Mouse (Mus musculus) T-helper 2 cell (primary cell): Measurements from ENCODE around the gene Pip4k2c.
"Not testable (repeated sequence)": the region's sequence is repeated elsewhere in the genome, so short reads cannot be mapped to it uniquely, and the experiment has no call there.

Experiments
- in situ Hi-C: fragments of 300-600 bp; cut with MboI, MseI; formaldehyde crosslinking; loops from one replicate; pipeline ENCODE4 v1.15.1; 2025; ENCODE audit warnings: high pct_unique_total_duplicates

Gene Pip4k2c

GRCm38 (mm10) chr10:127209928-127210570, 1.3 kb downstream of the Pip4k2c start:
- in situ Hi-C loops, result no loop called here

GRCm38 (mm10) chr10:127208921-127209320, 2.5 kb downstream of the Pip4k2c start:
- in situ Hi-C loops, result no loop called here

- in situ Hi-C loops, result no loop called here
Measured at GRCm38 (mm10) chr10:127205373-127205772, 6.0 kb downstream of the Pip4k2c start.

DNA sequence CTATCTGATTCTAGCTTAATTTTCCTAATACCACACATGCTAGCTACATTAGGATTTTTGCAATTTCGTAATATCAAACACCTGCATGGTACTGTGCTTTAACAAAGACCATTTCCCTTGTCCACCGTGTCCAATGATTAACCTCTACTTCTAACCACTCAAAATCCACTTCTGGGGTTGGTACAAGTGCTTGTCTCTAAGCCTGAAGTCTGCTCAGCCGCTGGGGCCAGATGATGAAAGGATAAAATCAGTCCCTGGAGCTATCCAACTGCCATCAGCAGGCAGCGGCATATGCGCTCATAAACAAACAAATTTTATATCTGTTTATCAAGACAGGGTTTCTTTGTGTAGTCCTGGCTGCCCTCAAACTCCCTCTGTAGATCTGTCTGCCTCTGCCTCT, 6.8 kb downstream of the Pip4k2c start:
- in situ Hi-C loops, result no loop called here

DNA sequence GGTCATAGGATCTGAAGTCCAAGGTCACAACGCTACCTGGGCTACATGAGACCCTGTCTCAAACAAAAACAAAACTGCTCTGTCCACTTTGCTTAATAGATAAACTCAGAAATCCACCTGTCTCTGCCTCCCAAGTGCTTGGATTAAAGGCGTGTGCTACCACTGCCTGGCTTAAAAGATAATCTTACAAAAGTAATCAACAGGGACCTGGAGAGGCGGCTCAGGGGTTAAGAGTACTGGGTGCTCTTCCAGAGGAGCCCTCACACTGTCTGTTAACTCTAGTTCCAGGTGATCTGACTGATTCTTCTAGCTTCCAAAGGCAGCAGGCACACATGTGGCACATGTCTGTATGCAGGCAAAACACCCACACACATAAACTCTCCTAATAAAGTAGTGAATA, 8.3 kb downstream of the Pip4k2c start:
- in situ Hi-C loops, result no loop called here

GRCm38 (mm10) chr10:127200279-127200678, 11.1 kb downstream of the Pip4k2c start:
- in situ Hi-C loops, result no loop called here

DNA sequence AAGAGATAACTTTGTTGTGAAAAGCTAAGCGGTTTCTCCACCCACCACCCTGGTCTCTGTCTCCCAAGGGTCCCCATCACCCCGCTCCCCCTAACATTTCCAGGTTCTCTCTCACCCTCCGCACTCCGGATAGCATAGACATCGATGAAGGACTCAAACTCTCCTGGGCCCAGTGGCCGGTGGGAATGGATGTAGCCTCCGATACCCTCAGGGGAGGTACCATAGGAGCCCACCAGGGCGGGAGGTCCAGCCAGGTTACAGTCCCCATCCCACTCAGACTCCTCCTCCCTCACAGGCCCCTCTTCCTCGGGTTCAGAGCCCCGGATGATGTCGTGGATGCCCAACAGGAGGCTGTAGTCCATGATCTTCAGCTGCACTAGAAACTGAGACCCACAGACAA, 11.9 kb downstream of the Pip4k2c start:
- in situ Hi-C loops, result no loop called here

GRCm38 (mm10) chr10:127199068-127199467, 12.3 kb downstream of the Pip4k2c start:
- in situ Hi-C loops, result no loop called here

- in situ Hi-C loops, result no loop called here
Measured at GRCm38 (mm10) chr10:127198492-127198891, 12.9 kb downstream of the Pip4k2c start.

- in situ Hi-C loops, result no loop called here
Measured at GRCm38 (mm10) chr10:127197505-127198110, 13.8 kb downstream of the Pip4k2c start.

GRCm38 (mm10) chr10:127197104-127197503, 14.3 kb downstream of the Pip4k2c start:
- in situ Hi-C loops, result no loop called here

- in situ Hi-C loops, result no loop called here
Measured at GRCm38 (mm10) chr10:127196392-127196791, 15.0 kb downstream of the Pip4k2c start.

DNA sequence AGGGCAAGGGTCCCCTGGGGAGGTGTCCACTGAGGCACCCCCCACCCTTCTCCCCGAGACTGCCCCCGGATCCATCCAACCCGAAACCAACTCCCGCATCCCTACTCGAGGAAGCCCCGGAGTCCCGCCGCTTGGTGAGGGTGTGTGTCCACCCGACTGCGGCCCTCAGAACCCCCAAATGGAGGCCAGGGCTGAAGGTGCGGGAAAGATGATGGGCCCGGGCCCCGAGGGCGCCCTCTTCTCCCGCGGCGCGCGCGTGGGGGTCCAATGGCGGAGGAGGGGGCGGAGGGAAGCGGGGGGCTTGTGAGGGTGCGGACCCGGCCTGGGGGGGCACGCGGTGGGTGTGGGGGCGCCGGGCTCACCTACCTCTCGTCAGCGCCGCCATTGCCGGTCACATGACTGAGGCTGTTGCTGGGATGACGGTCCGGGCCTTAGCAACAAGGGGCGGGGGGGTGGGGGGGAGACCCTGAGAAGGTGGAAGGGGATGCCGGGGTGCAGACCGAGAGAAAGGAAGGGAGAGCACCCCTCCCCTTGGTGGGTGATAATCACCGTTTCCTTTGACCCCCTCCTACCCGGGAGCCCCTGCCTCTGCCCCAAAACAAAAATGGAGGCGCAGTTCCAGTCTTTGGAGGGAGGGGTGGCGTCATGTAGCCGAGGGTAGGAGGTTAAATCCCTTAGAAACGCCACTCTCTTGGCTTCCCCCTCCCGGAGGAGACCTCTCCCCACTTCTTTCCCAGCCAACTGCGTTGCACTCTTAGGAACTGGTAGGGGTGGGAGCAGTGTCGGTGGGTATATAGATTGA, 15.9 kb downstream of the Pip4k2c start, which contains the start of gene Dtx3:
TSS of gene Dtx3 (minus strand) at position 401 of the 802 bp plus-strand sequence.
- in situ Hi-C loops, result no loop called here

DNA sequence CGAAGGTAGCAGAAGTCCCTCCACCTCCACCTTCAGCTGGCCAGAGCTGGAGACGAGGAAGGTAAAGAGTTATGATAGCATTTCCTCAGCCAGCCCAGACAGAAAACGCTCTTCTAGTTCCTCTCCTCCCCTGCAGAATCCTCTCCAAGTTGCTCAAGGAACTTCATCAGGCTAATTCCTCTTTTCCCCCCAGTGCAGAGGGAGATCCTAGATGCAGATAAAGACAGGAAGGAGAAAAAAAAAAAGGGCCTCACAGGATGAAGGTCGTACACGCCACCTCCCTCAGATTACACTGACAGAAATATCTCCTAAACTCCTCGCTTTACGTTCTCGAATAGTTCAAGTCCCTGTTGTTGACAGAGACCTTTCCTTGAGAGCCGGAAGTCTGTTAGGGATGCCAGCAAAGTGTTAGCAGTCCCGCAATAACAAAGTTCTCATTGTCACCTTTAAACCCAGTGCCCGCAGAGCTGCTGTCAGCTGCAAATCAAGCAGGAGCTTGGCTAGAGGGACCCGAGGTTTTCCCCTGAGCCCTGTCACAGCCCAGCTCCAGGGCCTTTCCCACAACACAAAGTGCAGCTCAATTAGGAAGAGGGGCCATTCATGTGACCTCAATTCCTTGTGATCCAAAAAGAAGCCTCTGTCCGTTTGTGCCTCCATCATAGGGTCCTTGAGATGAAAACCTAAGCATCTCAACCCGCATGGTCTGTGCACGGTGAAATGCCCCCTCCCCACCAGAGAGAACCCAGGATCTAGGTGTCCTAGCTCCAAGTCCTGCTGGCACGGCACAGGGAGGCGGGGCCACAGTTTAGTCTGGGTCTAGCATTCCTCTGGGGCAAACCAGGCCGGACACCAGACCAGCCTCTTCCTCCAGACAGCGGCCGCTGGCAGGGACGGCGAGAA, 16.7 kb downstream of the Pip4k2c start:
- in situ Hi-C loops, result no loop called here

- in situ Hi-C loops, result no loop called here
Measured at GRCm38 (mm10) chr10:127193011-127193410, 18.4 kb downstream of the Pip4k2c start.

GRCm38 (mm10) chr10:127192057-127192328, 19.4 kb downstream of the Pip4k2c start:
- in situ Hi-C loops, result not testable (repeated sequence)

DNA sequence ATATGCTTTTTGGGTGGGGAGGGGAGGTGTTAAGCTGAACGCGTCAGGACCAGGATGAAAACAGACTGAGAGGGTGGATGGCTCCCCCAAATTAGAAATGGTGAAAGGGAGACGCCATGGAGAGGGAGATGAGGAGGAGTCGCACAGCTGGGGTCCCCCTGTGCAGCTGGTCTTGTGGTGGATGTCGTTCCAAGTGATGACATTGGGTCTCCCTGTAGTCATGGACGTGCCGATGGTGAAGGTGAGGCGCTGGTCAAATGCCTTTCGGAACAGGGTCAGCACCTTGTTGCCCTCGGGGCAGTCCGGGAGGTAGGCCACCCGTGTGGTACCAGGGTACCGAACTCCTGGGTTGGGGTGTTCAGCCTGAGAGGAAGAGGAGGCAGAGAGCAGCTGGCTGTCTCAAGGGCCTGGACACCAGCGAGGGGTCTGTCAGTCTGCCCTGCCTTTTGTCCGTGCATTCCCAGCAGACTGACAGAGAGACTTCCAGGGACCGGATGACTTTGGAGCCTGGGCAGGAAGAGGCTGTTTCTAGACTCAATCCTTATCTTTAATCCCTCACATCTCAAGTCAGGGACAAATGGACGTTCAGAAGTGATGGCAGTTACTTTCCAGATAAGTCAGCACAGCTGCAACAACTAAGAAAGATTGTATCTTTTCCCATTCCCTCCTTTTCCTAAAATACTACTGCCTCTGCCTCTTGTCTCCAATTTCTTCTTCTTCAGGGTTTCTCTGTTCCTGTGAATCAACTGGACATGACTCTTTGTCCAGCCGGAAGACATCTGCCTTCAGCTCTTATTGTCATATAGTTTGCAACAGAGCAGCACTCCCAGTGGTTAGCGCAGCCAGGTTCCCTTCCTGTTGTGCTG, 20.0 kb downstream of the Pip4k2c start:
- in situ Hi-C loops, result no loop called here

DNA sequence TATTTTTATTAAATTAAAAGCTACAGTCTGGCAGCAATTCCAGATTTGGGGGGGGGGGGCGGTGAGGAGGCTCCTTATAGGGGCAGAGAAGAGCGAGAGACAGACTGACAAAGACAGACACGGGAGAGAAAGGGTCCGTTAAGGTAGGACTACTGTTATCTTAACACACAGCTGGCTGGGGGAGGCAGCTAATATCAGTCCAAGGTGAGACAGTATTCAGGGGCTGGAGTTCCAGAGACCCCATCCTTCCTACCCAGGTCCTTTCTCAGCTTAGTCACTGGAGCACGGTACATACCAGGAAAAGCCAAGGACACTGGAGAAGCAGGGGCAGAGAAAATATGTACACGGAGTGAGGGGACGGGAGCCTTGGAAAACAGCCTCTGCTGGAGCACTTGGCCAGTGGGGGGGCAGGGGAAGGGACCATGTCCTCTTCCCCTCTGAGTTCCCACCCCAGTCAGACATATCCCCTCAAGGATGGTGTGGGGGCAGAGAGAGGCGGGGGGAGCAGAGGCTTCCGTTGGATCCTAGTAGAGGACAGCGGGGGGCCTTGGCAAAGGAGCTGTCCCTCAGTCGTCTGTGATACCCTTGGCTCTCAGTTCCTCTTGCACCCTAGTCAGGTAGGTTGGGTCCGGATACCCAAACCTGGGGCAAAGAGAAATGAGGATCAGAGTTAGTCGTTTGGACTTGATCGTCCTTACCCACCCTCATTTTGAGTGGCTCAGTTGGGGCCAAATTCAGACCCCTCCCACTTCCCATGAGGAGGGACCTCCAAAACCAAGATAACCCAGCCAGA, 20.8 kb downstream of the Pip4k2c start:
- in situ Hi-C loops, result no loop called here

DNA sequence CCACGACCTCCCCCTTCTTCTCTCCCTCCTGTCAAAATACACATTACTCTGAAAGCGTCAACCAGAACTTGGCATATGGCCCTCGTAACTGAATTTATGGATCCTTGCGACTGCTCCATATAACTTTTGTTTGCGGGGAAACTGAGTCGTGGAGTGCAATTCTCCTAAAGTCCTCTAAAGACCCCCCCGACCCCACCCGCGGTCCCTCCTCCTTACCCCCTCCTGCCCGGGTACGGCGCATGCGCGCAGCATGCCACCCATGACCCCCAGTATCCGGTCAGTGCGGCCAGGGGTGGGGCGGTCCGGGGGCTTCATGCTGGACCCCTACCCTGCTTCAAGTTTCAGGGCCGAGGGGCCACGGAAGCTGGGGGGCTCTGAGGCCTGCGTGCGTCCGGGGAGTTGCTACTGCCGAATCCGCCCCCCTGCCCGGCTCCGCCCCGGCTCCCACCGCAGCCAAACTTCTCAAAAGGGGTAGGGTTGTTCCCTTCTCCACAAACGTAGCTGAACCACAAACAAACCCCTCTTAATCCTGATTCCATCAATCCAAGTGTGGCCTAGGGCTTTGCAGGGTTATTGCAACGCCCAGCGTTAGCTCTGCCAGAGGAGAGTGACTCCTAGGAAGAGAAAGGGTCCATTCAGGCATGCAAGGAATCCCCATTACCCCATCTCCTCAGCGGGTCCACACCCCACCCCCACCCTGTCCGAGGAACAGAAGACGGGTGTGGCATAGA, 21.6 kb downstream of the Pip4k2c start, which contains the start of gene Arhgef25:
TSS of gene Arhgef25 (minus strand) at position 433 of the 731 bp plus-strand sequence.
- in situ Hi-C loops, result loop anchor here (5.0 to 10.0 kb wide), 2 partner anchors 142 to 335 kb away; partner anchors contain the start of gene Shmt2
